Comparison of ENCODE assay signal across 7 mouse cellular contexts in genomic region chr13:96388042-96388888, GRCm38 (mm10). TPM values are rescaled to one million over a fixed set of nuclear protein-coding genes. Genes with fewer than 3 reads are reported as not detected.
DNase-seq lines count a peak whose midpoint lies in the region; ATAC-seq lines count a peak whose summit lies in the region.

Poc5 (plus strand) TSS chr13:96388294.

- H3K4me1 ChIP-seq in intestine, embryonic 16.5 days (ENCODE audit: control insufficient read depth, insufficient read depth, low read length) = peaks cover 3% of the 10 kb centered on the region; the same call in 1 of the 2 replicates
- peaks cover 8% of the 10 kb centered on the region for H3K4me1 ChIP-seq in midbrain, embryonic 11.5 days (ENCODE audit: control insufficient read depth, insufficient read depth, low read length)

- H3K9me3 ChIP-seq in intestine, embryonic 16.5 days (ENCODE audit: control insufficient read depth, low read length) = 0 out of 2 replicates have a peak, but pooled peaks cover 2% of the 10 kb centered on the region
- no peaks in the 10 kb centered on the region for H3K9me3 ChIP-seq in midbrain, embryonic 11.5 days (ENCODE audit: control insufficient read depth, low read length)

- under 1% methylated on average over 44 of the region's 44 CpGs for WGBS in intestine, embryonic 16.5 days
- under 1% methylated on average over 44 of the region's 44 CpGs for WGBS in midbrain, embryonic 11.5 days

- no peaks in the 10 kb centered on the region for H3K27me3 ChIP-seq in intestine, embryonic 16.5 days (replicated peaks; ENCODE audit: control insufficient read depth, insufficient read depth, low read length)
- H3K27me3 ChIP-seq in midbrain, embryonic 11.5 days (ENCODE audit: control insufficient read depth, insufficient read depth, low read length) = no peaks in the 10 kb centered on the region

- intact Hi-C loops in left cerebral cortex, postnatal 36 days (cut with DNase I) = loop anchor here (2.0 kb wide), 1 partner anchor 257 kb away; no protein-coding TSS in a partner anchor

- peak within 1 kb of the TSS; percentile 62 for H3K27ac ChIP-seq in intestine, embryonic 16.5 days (ENCODE audit: low read length)
- H3K27ac ChIP-seq in midbrain, embryonic 11.5 days (ENCODE audit: low read depth, low read length) = no peak within 1 kb of the TSS; the same call in 1 of the 2 replicates

- H3K4me3 ChIP-seq in intestine, embryonic 16.5 days (ENCODE audit: low read length) = peak within 1 kb of the TSS; percentile 68
- peak within 1 kb of the TSS; percentile 59 for H3K4me3 ChIP-seq in midbrain, embryonic 11.5 days (ENCODE audit: low read depth, low read length)

- DNase-seq in adrenal gland, adult 8-10 months = peak; percentile 98
- peak; percentile 100 for DNase-seq in embryo, embryonic 9.5 days (ENCODE audit: extremely low spot score)
- DNase-seq in gastrocnemius, postnatal 4 days (ENCODE audit: low spot score in 2 of 2) = peak; percentile 90 to 97
- peak; percentile 97 to 100 for DNase-seq in left cerebral cortex, postnatal 36 days (ENCODE audit: low spot score in 2 of 2)
- DNase-seq in midbrain, embryonic 11.5 days (ENCODE audit: low spot score, missing footprints) = peak; percentile 100
- peak; percentile 98 for DNase-seq in skeletal muscle tissue, adult 2 months (ENCODE audit: low read depth, low spot score)

- peak within 1 kb of the TSS; percentile 76 for H3K4me2 ChIP-seq in intestine, embryonic 16.5 days (ENCODE audit: low read depth, low read length)
- peak within 1 kb of the TSS; percentile 66 for H3K4me2 ChIP-seq in midbrain, embryonic 11.5 days

- H3K36me3 ChIP-seq in intestine, embryonic 16.5 days (ENCODE audit: control insufficient read depth, insufficient read depth, low read length) = no peaks in the 10 kb centered on the region
- no peaks in the 10 kb centered on the region; the same call in 1 of the 2 replicates for H3K36me3 ChIP-seq in midbrain, embryonic 11.5 days (ENCODE audit: control insufficient read depth, insufficient read depth, low read length)

- peak within 1 kb of the TSS; percentile 79 for H3K9ac ChIP-seq in intestine, embryonic 16.5 days (ENCODE audit: low read depth, low read length)
- peak within 1 kb of the TSS; percentile 68 for H3K9ac ChIP-seq in midbrain, embryonic 11.5 days (ENCODE audit: low read length)

- peak; percentile 100 for ATAC-seq in intestine, embryonic 16.5 days
- peak; percentile 100 for ATAC-seq in midbrain, embryonic 11.5 days (ENCODE audit: low FRiP score)

RNA-seq across cellular contexts. Expression of gene Poc5, which starts in this region (rescaled TPM):
- 10 to 100 TPM; 14.0 to 24.9 (median 17.4) TPM for total RNA-seq in adrenal gland, adult 8-10 months (2022)
- total RNA-seq in gastrocnemius, postnatal 4 days (2021) = 10 to 100 TPM; 12.5 to 16.3 TPM
- polyA plus RNA-seq in intestine, embryonic 16.5 days (2015; fragmentation: Nextera tagmentation; extraction: Ambion mirVana) = 8.9 and 10.7 TPM in 2 replicates
- total RNA-seq in left cerebral cortex, postnatal 36 days (2021) = 10 to 100 TPM; 30.4 to 36.2 TPM
- 28.5 and 31.5 TPM in 2 replicates for polyA plus RNA-seq in midbrain, embryonic 11.5 days (2014; fragmentation: Nextera tagmentation; extraction: Ambion mirVana)
